In the genomic region with DNA sequence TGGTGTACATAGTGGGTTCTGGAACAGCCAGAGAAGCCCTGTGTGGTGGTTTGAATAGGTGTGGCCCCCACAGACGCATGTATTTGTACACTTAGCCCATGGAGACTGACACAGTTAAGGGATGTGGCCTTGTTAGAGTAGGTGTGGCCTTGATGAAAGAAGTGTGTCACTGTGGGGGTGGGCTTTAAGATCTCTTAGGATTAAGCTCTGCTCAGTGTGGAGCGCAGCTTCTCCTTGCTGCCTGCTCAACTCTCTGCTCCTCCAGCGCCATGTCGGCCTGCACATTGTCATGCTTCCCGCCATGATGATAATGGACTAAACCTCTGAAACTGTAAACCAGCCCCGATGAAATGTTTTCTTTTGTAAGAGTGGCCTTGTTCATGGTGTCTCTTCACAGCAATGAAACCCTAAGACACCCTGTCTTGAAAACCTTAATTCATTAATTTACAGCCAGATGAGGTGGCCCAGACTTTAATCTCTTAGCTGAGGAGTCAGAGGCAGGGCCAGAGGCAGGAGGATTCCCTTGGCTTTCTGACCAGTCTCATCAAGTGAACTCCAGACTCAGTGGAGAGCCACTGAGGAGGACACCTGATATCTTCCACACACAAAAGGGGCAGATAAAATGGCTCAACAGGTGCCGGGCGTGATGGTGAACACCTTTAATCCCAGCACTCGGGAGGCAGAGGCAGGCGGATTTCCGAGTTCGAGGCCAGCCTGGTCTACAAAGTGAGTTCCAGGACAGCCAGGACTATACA, we compare ENCODE assay signal across 17 mouse cellular contexts. TPM values are rescaled to one million over a fixed set of nuclear protein-coding genes. Genes with fewer than 3 reads are reported as not detected.
A peak's percentile ranks its signal among the peaks of the same experiment; 100 is the strongest.
DNase-seq lines count a peak whose midpoint lies in the region.
"Had no signal": no experiment of that assay in that cellular context is flagged by ENCODE, and none has a peak within 500 bp of the region (broad histone marks: within the 10 kb centered on the region; RNA-seq: fewer than 3 reads in every experiment).

No protein-coding gene starts in this region.

- peak; percentile 12 for DNase-seq in adrenal gland, adult 2 months
- no peak for DNase-seq in adrenal gland, postnatal 4 days (ENCODE audit: low spot score in 2 of 2)
- DNase-seq in 416B (ENCODE audit: low read depth) (peak; percentile 55), ES-CJ7 (ENCODE audit: low read depth, low spot score) (peak; percentile 74)
- DNase-seq in induced T-regulatory cell, adult 2 months (ENCODE audit: low read depth), result peak; percentile 65
- no peak for DNase-seq in cerebellum, postnatal 4 days (ENCODE audit: low spot score in 2 of 2)
- no peak for DNase-seq in urinary bladder, postnatal 36 days (ENCODE audit: low spot score in 2 of 2)
- DNase-seq: adrenal gland, postnatal 10 days; cerebellum, adult 11-12 months; cerebellum, postnatal 10 days; gastrocnemius, postnatal 14 days; kidney, adult 9 months; kidney, postnatal 25 days; lung, embryonic 14.5 days; lung, postnatal 14 days; right cerebral cortex, postnatal 4 days; thymus, postnatal 36 days had no signal

RNA-seq across cellular contexts. Expression of a gene that starts 44.3 kb away (rescaled TPM):
- total RNA-seq in adrenal gland, adult 2 months (2021), result 100 to 1,000 TPM; 143 to 149 TPM
- polyA plus RNA-seq in adrenal gland, adult 2 months (2012; rRNA removed), result 46.5 and 53.7 TPM in 2 replicates
- total RNA-seq in adrenal gland, postnatal 4 days (2021), result 100 to 1,000 TPM; 158 to 171 TPM

Comparison
In these comparisons a context has a peak if more than half of its experiments do, and no peak if none do; other contexts are left out.
1. DNase-seq: peak in adrenal gland, adult 2 months (single experiment), 416B (single experiment), ES-CJ7 (single experiment) and induced T-regulatory cell, adult 2 months (single experiment); none in adrenal gland, postnatal 4 days (0 of 2), cerebellum, postnatal 4 days (0 of 2) and urinary bladder, postnatal 36 days (0 of 2).